Mouse (Mus musculus): ENCODE results near the gene Gm20388.

DNA sequence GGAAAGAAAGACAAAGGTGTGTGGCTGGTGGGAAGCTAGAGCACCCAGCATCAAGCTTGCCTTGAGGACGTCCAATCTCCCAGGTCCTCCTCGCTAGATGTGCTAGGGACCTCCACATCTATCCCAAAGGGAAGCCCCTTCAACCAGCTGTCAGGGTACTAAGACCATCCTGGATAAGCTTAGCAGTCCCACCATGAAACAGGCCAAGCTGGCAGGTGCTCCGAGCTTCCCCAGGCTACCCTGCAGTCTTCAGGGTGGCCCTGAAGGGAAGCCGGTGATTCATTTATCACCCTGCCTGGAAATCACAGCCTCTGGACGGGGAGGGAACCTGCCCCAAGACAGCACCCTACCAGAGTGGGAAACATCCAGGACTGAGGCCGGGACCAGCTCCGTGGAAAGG lies 1165.9 kb downstream of the Gm20388 start:
- TF ChIP-seq POLR2A (IDR thresholded peaks at IDR 0.05; ENCODE audit: borderline replicate concordance, extremely low read depth, insufficient read depth, insufficient read length, poor library complexity, severe bottlenecking) (no peak), CTCF (IDR thresholded peaks at IDR 0.05; ENCODE audit: borderline replicate concordance, extremely low read depth, insufficient read depth, insufficient read length) (no peak)

Data from brain, embryonic 14.5 days (tissue).